Mouse (Mus musculus): Measurements from ENCODE around the gene Cenpp.
A peak's percentile ranks its signal among the peaks of the same experiment; 100 is the strongest.

The Cenpp gene

GRCm38 (mm10) chr13:49460692-49461414, 191.7 kb downstream of the Cenpp start:
- DNase-seq (ENCODE audit: low spot score) = no peak

GRCm38 (mm10) chr13:49460276-49460675, 192.3 kb downstream of the Cenpp start:
- no peak for DNase-seq (ENCODE audit: low spot score)

- peak; percentile 83 for DNase-seq (ENCODE audit: low spot score)
These were observed 203.3 kb downstream of the Cenpp start for GRCm38 (mm10) chr13:49449318-49449749.

GRCm38 (mm10) chr13:49444451-49444850, 208.1 kb downstream of the Cenpp start:
- DNase-seq (ENCODE audit: low spot score) = no peak

GRCm38 (mm10) chr13:49436170-49436569, 216.4 kb downstream of the Cenpp start:
- DNase-seq (ENCODE audit: low spot score) = no peak

GRCm38 (mm10) chr13:49435745-49436144, 216.8 kb downstream of the Cenpp start:
- DNase-seq (ENCODE audit: low spot score) = no peak

- no peak for DNase-seq (ENCODE audit: low spot score)
These were observed 219.1 kb downstream of the Cenpp start for GRCm38 (mm10) chr13:49433268-49434029.

- DNase-seq (ENCODE audit: low spot score) = no peak
These were observed 222.1 kb downstream of the Cenpp start for GRCm38 (mm10) chr13:49430529-49430928.

- DNase-seq (ENCODE audit: low spot score) = no peak
These were observed 224.4 kb downstream of the Cenpp start for GRCm38 (mm10) chr13:49428042-49428675.

GRCm38 (mm10) chr13:49426736-49427135, 225.8 kb downstream of the Cenpp start:
- no peak for DNase-seq (ENCODE audit: low spot score)

- DNase-seq (ENCODE audit: low spot score) = no peak
These were observed 230.6 kb downstream of the Cenpp start for GRCm38 (mm10) chr13:49421959-49422358.

GRCm38 (mm10) chr13:49421606-49421917, 231.0 kb downstream of the Cenpp start:
- DNase-seq (ENCODE audit: low spot score) = no peak

GRCm38 (mm10) chr13:49420754-49421605, 231.6 kb downstream of the Cenpp start, which contains the start of gene Ippk:
Gene Ippk, plus strand, starts transcription at chr13:49421249.
- DNase-seq (ENCODE audit: low spot score) = peak; percentile 97
